Mouse (Mus musculus) thymus, adult 2 months (tissue): ENCODE results near the gene Ube2b. TPM values are rescaled to one million over a fixed set of nuclear protein-coding genes. Genes with fewer than 3 reads are reported as not detected.

ENCODE experiments used
- DNase-seq: peaks from one replicate; pipeline ENCODE4 v3.0.0; 2021
- H3K27ac ChIP-seq: fragments of 200-500 bp; 2 replicates; pipeline ENCODE4 v1.5.1; 2012; ENCODE audit warnings: low read length, control low read depth; ENCODE audit not compliant: control insufficient read depth, insufficient read depth
- H3K27me3 ChIP-seq: fragments of 200-500 bp; 2 replicates; pipeline ENCODE4 v1.6.1; 2012; ENCODE audit warnings: mild to moderate bottlenecking, low read length, moderate library complexity, mixed read lengths; ENCODE audit not compliant: control insufficient read depth, insufficient read depth
- H3K36me3 ChIP-seq: fragments of 200-500 bp; 2 replicates; pipeline ENCODE4 v1.6.1; 2012; ENCODE audit warnings: mild to moderate bottlenecking, low read length, moderate library complexity; ENCODE audit not compliant: control insufficient read depth, insufficient read depth
- H3K4me1 ChIP-seq: fragments of 200-500 bp; replicated peaks from 2 replicates; pipeline ENCODE4 v1.6.1; 2012; ENCODE audit warnings: low read length; ENCODE audit not compliant: control insufficient read depth, insufficient read depth
- H3K4me3 ChIP-seq: fragments of 200-500 bp; 2 replicates; pipeline ENCODE4 v1.5.1; 2012; ENCODE audit warnings: mild to moderate bottlenecking, low read length, control low read depth, moderate library complexity; ENCODE audit not compliant: control insufficient read depth, insufficient read depth
- CTCF ChIP-seq: fragments of 200-500 bp; IDR thresholded peaks from 2 replicates; pipeline ENCODE4 v1.5.1; 2012; ENCODE audit warnings: mild to moderate bottlenecking, control low read depth, low read length, moderate library complexity, borderline replicate concordance; ENCODE audit not compliant: control insufficient read depth, poor library complexity, insufficient read depth; ENCODE audit errors: extremely low read depth
- POLR2A ChIP-seq: fragments of 200-500 bp; IDR thresholded peaks from 2 replicates; pipeline ENCODE4 v1.6.1; 2012; ENCODE audit warnings: mild to moderate bottlenecking, low read length, control low read depth, moderate library complexity; ENCODE audit not compliant: control insufficient read depth, poor library complexity, insufficient read depth; ENCODE audit errors: extremely low read depth
- WGBS: fragments of 180-500 bp; shearing (Covaris S2); methylation state at CpG from one replicate; pipeline ENCODE4 v1.1.7; 2018; 5-methylcytosine and 5-hydroxymethylcytosine counted together
- polyA plus RNA-seq: library from polyadenylated mRNA; depleted of rRNA; stranded (reverse); fragments of >200 nt; gene quantifications from 2 replicates; pipeline ENCODE4 v1.2.3, GENCODE M21; 2012

The Ube2b gene
- polyA plus RNA-seq, 1 experiment, result 72.5 TPM

DNA sequence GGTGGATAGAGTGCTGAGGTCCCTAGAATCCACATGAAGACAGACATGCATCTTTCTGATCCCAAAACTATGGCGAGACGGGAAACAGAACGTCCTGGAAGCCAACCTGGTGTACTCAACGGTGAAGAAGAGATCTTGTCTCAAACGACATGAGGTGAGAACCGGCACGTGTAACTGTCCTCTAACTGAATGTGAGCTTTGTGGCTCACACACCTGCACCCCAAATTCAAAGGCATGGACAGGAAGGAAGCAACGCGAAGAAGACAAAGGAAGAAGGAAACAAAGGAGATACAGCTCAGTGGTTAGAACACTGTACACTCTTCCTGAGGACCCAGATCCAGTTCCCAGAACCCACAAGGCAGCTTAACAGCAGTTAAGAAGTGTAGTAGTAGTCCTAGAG lies 50.6 kb downstream of the Ube2b start:
- 15% methylated on average over 9 of the region's 9 CpGs for WGBS
- no peak for TF ChIP-seq POLR2A
- TF ChIP-seq CTCF, result no peak
- peaks cover 64% of the 10 kb centered on the region for H3K4me1 ChIP-seq
- no peaks in the 10 kb centered on the region for H3K27me3 ChIP-seq
- H3K4me3 ChIP-seq, result no peak overlapping the region
- H3K36me3 ChIP-seq, result no peaks in the 10 kb centered on the region
- H3K27ac ChIP-seq, result peak overlapping the region; percentile 97
- DNase-seq, result peak; percentile 76

GRCm38 (mm10) chr11:51949155-51949840 lies 51.3 kb downstream of the Ube2b start:
- TF ChIP-seq POLR2A, result no peak
- TF ChIP-seq CTCF, result no peak
- Histone ChIP-seq H3K27ac (peak overlapping the region; percentile 96), H3K4me3 (no peak overlapping the region), H3K27me3 (no peaks in the 10 kb centered on the region), H3K36me3 (no peaks in the 10 kb centered on the region), H3K4me1 (peaks cover 67% of the 10 kb centered on the region)
- no peak for DNase-seq
- WGBS, result 25% methylated on average over 9 of the region's 9 CpGs

- WGBS, result 84% methylated on average over 6 of the region's 6 CpGs
- Histone ChIP-seq H3K36me3 (no peaks in the 10 kb centered on the region), H3K27me3 (no peaks in the 10 kb centered on the region), H3K4me1 (peaks cover 70% of the 10 kb centered on the region), H3K4me3 (no peak overlapping the region), H3K27ac (peak overlapping the region; percentile 66)
- no peak for TF ChIP-seq POLR2A
- TF ChIP-seq CTCF, result no peak
- DNase-seq, result no peak
Measured at GRCm38 (mm10) chr11:51946144-51946543, 54.4 kb downstream of the Ube2b start.

GRCm38 (mm10) chr11:51945548-51945947 lies 55.0 kb downstream of the Ube2b start:
- Histone ChIP-seq H3K27me3 (no peaks in the 10 kb centered on the region), H3K27ac (peak overlapping the region; percentile 66), H3K4me3 (no peak overlapping the region), H3K36me3 (no peaks in the 10 kb centered on the region), H3K4me1 (peaks cover 68% of the 10 kb centered on the region)
- 22% methylated on average over 8 of the region's 8 CpGs for WGBS
- no peak for DNase-seq
- TF ChIP-seq POLR2A, result 0 out of 2 replicates have a peak, but pooled peaks have one; percentile 30
- TF ChIP-seq CTCF, result no peak

DNA sequence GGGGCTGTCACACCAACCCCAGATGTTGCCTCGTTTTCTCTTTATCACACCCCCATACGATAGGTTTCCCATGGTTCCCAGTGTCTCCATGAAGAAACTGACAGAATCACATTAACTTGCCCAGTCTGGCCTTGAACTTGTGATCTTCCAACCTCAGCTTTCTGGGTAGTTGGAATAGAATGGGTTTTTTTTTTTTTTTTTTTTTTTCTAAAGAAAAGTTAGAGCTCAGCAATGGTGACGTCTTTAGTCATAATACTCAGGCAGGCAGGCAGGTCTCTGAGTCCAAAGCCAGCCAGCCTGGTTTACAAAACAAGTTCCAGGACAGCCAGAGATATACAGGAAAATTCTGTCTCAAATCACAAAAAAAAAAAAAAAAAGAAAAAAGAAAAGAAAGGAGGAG lies 56.3 kb downstream of the Ube2b start:
- Histone ChIP-seq H3K4me1 (peaks cover 71% of the 10 kb centered on the region), H3K36me3 (no peaks in the 10 kb centered on the region), H3K27me3 (no peaks in the 10 kb centered on the region), H3K27ac (no peak overlapping the region), H3K4me3 (no peak overlapping the region)
- no peak for DNase-seq
- TF ChIP-seq CTCF, result no peak
- WGBS, result 90% methylated on average over 3 of the region's 3 CpGs

GRCm38 (mm10) chr11:51943500-51943841 lies 57.1 kb downstream of the Ube2b start:
- Histone ChIP-seq H3K27me3 (no peaks in the 10 kb centered on the region), H3K4me1 (peaks cover 74% of the 10 kb centered on the region), H3K4me3 (no peak overlapping the region), H3K27ac (no peak overlapping the region), H3K36me3 (no peaks in the 10 kb centered on the region)
- no peak for TF ChIP-seq POLR2A
- TF ChIP-seq CTCF, result no peak
- DNase-seq, result no peak
- WGBS, result 56% methylated on average over 6 of the region's 6 CpGs
